Mouse (Mus musculus): ENCODE results near the gene Ctf1.

GRCm38 (mm10) chr7:127745251-127745651, 32.7 kb downstream of the Ctf1 start:
- peak; percentile 63; the same call in 1 of the 2 replicates for TF ChIP-seq POLR2A (IDR thresholded peaks at IDR 0.05; ENCODE audit: extremely low read depth, insufficient read depth, low read length)
- no peak for TF ChIP-seq CTCF (IDR thresholded peaks at IDR 0.05; ENCODE audit: extremely low read depth, insufficient read depth, low read length)

Data from cortical plate, adult 2 months (tissue).